Mouse (Mus musculus): ENCODE results near the gene Adgrf3.
A peak's percentile ranks its signal among the peaks of the same experiment; 100 is the strongest.

DNA sequence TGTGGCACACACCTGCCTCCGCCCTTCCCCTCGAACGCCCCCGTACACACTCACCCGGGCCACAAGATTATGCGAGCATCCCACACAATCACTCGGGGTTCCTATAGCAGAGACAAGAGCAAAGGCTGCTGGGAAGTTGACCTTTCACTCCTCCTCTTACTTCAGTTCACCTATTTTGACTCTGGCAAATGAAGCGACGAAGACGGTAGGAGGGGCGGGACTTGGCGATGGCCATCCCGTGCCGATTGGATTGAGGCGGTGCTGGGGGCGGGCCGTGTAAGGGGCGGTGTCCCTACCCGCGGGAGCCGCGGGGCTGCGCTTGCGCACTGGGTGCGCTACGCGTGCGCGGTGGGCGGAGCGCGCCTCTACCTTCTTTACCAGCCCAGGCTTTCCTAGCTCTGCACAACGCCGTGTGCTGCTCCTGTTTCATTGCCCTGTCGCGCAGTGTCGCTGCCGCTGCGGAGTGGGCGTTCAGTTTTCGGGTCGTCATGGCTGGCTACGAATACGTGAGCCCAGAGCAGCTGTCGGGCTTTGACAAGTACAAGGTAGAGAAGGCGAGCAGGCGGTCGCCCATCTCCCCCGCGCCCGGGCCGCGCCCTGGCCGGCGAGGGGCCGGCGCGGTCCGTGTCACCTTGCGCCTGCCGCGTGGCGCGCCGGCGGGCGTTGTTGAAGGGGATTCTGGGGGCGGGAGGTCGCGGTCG lies 26.9 kb upstream of the Adgrf3 start, which contains the start of gene Selenoi:
- peak; percentile 50 for TF ChIP-seq MAX (IDR thresholded peaks at IDR 0.05)
- TF ChIP-seq CTCF (IDR thresholded peaks at IDR 0.05; ENCODE audit: control insufficient read depth, insufficient read depth, insufficient read length), result no peak
- TF ChIP-seq FOSL1 (IDR thresholded peaks at IDR 0.05; ENCODE audit: insufficient read depth, low read length, poor library complexity, severe bottlenecking), result no peak
- no peak for TF ChIP-seq USF1 (IDR thresholded peaks at IDR 0.05; ENCODE audit: low read depth)
- no peak for TF ChIP-seq CEBPB (IDR thresholded peaks at IDR 0.05; ENCODE audit: low read depth)
- no peak for TF ChIP-seq MYOD1 (IDR thresholded peaks at IDR 0.05; ENCODE audit: control insufficient read depth, insufficient read length, low read depth)

Data from C2C12 (cell line).